Mouse (Mus musculus): Measurements from ENCODE around the gene Efcab10.

Efcab10 gene

GRCm38 (mm10) chr12:33427726-33428125, 33.1 kb downstream of the Efcab10 start:
- DNase-seq (ENCODE audit: low spot score in 2 of 2) = no peak

- DNase-seq (ENCODE audit: low spot score in 2 of 2) = peak; percentile 92 to 96
Measured at GRCm38 (mm10) chr12:33429387-33430160, 34.9 kb downstream of the Efcab10 start, which contains the start of gene Twistnb. Gene Twistnb (plus strand): TSS chr12:33429635.

- DNase-seq (ENCODE audit: low spot score in 2 of 2) = peak; percentile 57 to 63
Measured at GRCm38 (mm10) chr12:33433812-33434211, 39.2 kb downstream of the Efcab10 start.

DNA sequence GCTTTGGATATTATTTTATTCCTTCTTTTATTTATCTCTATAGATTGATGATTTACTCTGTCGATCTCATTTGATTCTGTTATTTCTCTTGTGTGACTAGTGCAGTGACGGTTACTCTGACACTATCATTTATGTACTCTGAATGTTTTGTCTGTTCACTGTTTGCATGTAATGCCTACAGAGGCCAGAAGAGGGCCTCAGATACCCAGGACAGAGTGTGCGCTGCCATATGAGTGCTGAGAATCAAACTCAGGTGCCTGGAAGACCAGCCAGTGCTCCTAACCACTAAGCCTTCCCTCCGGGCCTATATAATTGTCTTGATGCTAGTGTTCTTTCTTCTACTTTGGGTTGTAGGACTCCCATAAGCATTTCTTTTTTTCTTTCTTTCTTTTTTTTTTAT, 40.1 kb downstream of the Efcab10 start:
- peak in 1 of 2 experiments; percentile 7 for DNase-seq (ENCODE audit: low spot score in 2 of 2)

Data from spleen, postnatal 36 days (tissue).